In the genomic region with DNA sequence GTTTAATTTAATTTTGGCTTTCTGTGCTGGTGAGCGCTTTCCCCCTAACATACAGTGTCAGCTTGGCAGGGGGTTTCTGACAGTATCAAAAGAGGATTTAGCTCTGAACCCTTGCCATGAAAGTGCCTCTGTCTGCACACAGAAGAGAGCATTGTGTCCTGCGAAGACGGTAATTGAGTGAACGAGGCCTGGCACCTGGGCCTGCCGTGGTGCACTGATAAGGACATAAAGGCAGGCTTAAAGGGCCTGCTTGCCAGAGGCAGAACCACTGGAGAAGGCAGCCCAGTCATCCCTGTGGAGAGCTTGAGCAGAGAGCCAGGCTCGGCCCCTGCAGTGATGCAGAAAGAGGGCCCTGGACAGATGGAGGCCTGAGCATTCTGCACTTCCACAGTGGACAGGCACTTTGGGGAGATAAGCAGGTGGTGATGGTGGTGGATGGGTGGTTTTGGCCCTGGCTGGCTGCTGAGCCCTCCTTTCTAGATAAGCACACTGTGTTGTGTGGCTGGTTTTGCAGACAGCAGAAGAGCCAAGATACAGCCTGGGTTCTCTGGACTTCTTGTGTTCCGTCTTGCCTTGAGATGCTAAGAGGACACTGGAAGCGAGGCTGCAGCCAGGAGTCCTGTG, we compare ENCODE assay signal across 19 mouse cellular contexts. TPM values are rescaled to one million over a fixed set of nuclear protein-coding genes. Genes with fewer than 3 reads are reported as not detected.
DNase-seq lines count a peak whose midpoint lies in the region; ATAC-seq and TF ChIP-seq lines count a peak whose summit lies in the region.
"Had no signal": no experiment of that assay in that cellular context is flagged by ENCODE, and none has a peak within 500 bp of the region (broad histone marks: within the 10 kb centered on the region; RNA-seq: fewer than 3 reads in every experiment).

No protein-coding gene starts in this region.

- no peak for TF ChIP-seq CTCF in liver, postnatal 0 days (IDR thresholded peaks at IDR 0.05; ENCODE audit: low read depth)

- 56% methylated on average over 8 of the region's 8 CpGs for WGBS in liver, postnatal 0 days (ENCODE audit: insufficient replicate concordance)

- TF ChIP-seq EP300 in liver, postnatal 0 days (IDR thresholded peaks at IDR 0.05; ENCODE audit: low read depth): no peak

- H3K4me2 ChIP-seq in liver, postnatal 0 days (ENCODE audit: low read depth, low read length): no peak overlapping the region
- H3K4me2 ChIP-seq: heart, embryonic 15.5 days; hindbrain, embryonic 15.5 days had no signal

- H3K9ac ChIP-seq in liver, postnatal 0 days (replicated peaks): no peak overlapping the region
- H3K9ac ChIP-seq: heart, embryonic 15.5 days; hindbrain, embryonic 15.5 days had no signal

- ATAC-seq in liver, postnatal 0 days: no peak
- peak; percentile 83 for ATAC-seq in megakaryocyte progenitor cell, adult 5-6 weeks (replicated peaks; ENCODE audit: poor library complexity)
- no peak for ATAC-seq in inflammation-experienced regulatory T-cells, adult 6 months
- ATAC-seq: activated CD4-positive, CD25-positive, alpha-beta regulatory T cell, adult 4 months had no signal

- H3K9me3 ChIP-seq in liver, postnatal 0 days (ENCODE audit: low read length): no peaks in the 10 kb centered on the region
- H3K9me3 ChIP-seq: heart, embryonic 15.5 days; hindbrain, embryonic 15.5 days had no signal

- H3K27ac ChIP-seq in liver, postnatal 0 days (ENCODE audit: low read depth): no peak overlapping the region
- H3K27ac ChIP-seq: heart, embryonic 15.5 days; hindbrain, embryonic 15.5 days; macrophage had no signal

- H3K4me3 ChIP-seq in liver, postnatal 0 days (ENCODE audit: low read depth, low read length): no peak overlapping the region
- H3K4me3 ChIP-seq: heart, embryonic 15.5 days; hindbrain, embryonic 15.5 days; myocyte had no signal

- intact Hi-C loops in left cerebral cortex, postnatal 10 days (cut with DNase I): no loop called here

- no peaks in the 10 kb centered on the region for H3K4me1 ChIP-seq in liver, postnatal 0 days (ENCODE audit: insufficient read depth)

- H3K27me3 ChIP-seq in liver, postnatal 0 days (ENCODE audit: insufficient read depth, low read length): no peaks in the 10 kb centered on the region
- H3K27me3 ChIP-seq: CH12.LX; heart, embryonic 15.5 days had no signal

- DNase-seq in adrenal gland, adult 2 months: peak; percentile 14
- no peak for DNase-seq in adrenal gland, postnatal 4 days (ENCODE audit: low spot score in 2 of 2)
- peak; percentile 18 for DNase-seq in liver
- DNase-seq in liver, postnatal 0 days: no peak
- DNase-seq in neural tube, embryonic 10.5 days (ENCODE audit: extremely low spot score, low spot score): no peak
- no peak for DNase-seq in left cerebral cortex, postnatal 10 days (ENCODE audit: extremely low spot score in 1 of 2, low spot score in 2 of 2)
- DNase-seq: cerebellum, postnatal 36 days; kidney, adult 8-10 months; kidney, postnatal 36 days; right cerebral cortex, postnatal 14 days; thymus, postnatal 36 days had no signal

- no peaks in the 10 kb centered on the region for H3K36me3 ChIP-seq in liver, postnatal 0 days (replicated peaks; ENCODE audit: insufficient read depth, low read length)
- H3K36me3 ChIP-seq: heart, embryonic 15.5 days; hindbrain, embryonic 15.5 days had no signal

RNA-seq across cellular contexts. Expression of gene Irx3, which starts 36.3 kb away (rescaled TPM):
- 10 to 100 TPM in 1 of 2 experiments, 1 to 10 TPM in 1; 7.4 to 14.6 TPM for total RNA-seq in adrenal gland, adult 2 months (2021)
- 28.8 and 33.6 TPM in 2 replicates for polyA plus RNA-seq in adrenal gland, adult 2 months (2012; rRNA removed)
- 10 to 100 TPM; 14.4 to 15.1 TPM for total RNA-seq in adrenal gland, postnatal 4 days (2021)
- polyA plus RNA-seq in liver, postnatal 0 days (2015; fragmentation: Nextera tagmentation; extraction: Ambion mirVana): not detected in 2 replicates
- not detected in 2 replicates for total RNA-seq in megakaryocyte progenitor cell, adult 5-6 weeks (2015)
- total RNA-seq in megakaryocyte progenitor cell, adult 5-6 weeks (2017): not detected in 2 replicates
- not detected for polyA plus RNA-seq in inflammation-experienced regulatory T-cells, adult 6 months (2017; shearing (Covaris generic))
- under 1 TPM; 0.17 to 0.18 TPM for total RNA-seq in left cerebral cortex, postnatal 10 days (2021)
- total RNA-seq: CH12.LX had no signal
- polyA plus RNA-seq: activated CD4-positive, CD25-positive, alpha-beta regulatory T cell, adult 4 months; macrophage had no signal

Comparison
In these comparisons a context has a peak if more than half of its experiments do, and no peak if none do; other contexts are left out.
1. DNase-seq: peak in adrenal gland, adult 2 months (single experiment) and liver (single experiment); none in adrenal gland, postnatal 4 days (0 of 2), liver, postnatal 0 days (single experiment), neural tube, embryonic 10.5 days (single experiment) and left cerebral cortex, postnatal 10 days (0 of 2).
2. RNA of gene Irx3, which starts 36.3 kb away (total RNA-seq): 14.4 to 15.1 TPM in adrenal gland, postnatal 4 days and 7.4 to 14.6 TPM in adrenal gland, adult 2 months; 0.17 to 0.18 TPM in left cerebral cortex, postnatal 10 days and not detected in megakaryocyte progenitor cell, adult 5-6 weeks; every median in the first group is over 4 times any median in the second.